Mouse (Mus musculus) kidney, adult 2 months (tissue): ENCODE measurements at regions not wholly inside any gene's neighbourhood (a gene's known extent, or its start where the extent isn't known, plus 50 kb on each side); places are given as distances from the start of the nearest gene placed in this dataset.

ENCODE experiments used
- CTCF ChIP-seq: fragments of 200-500 bp; conservative IDR thresholded peaks from 2 replicates; pipeline ENCODE4 v1.5.1; 2011; ENCODE audit warnings: low read depth, mild to moderate bottlenecking, control low read depth, low read length, moderate library complexity, mixed read lengths; ENCODE audit not compliant: insufficient read depth, insufficient read length
- POLR2A ChIP-seq: fragments of 200-500 bp; IDR thresholded peaks from one replicate; pipeline ENCODE4 v1.6.1; 2011; ENCODE audit warnings: low read depth, low read length, control low read depth

GRCm38 (mm10) chr3:15200990-15201389 is 131.1 kb downstream of the Gm9733 start:
- TF ChIP-seq POLR2A, result no peak
- TF ChIP-seq CTCF, result no peak
